Mouse (Mus musculus) liver, postnatal 0 days (tissue): ENCODE measurements at regions not wholly inside any gene's neighbourhood (a gene's known extent, or its start where the extent isn't known, plus 50 kb on each side); places are given as distances from the start of the nearest gene placed in this dataset.

Experiments used
- ATAC-seq: fragments of 200-750 bp; cut with Nextera tagmentation; 2 replicates; pipeline ENCODE4 v1.8.0; 2017; ENCODE audit warnings: mild to moderate bottlenecking, moderate library complexity
- DNase-seq: peaks from one replicate; pipeline ENCODE4 v3.0.0-alpha.2; 2016
- H3K27ac ChIP-seq: fragments of 300-500 bp; sonication (generic); 2 replicates; pipeline ENCODE4 v1.5.1; 2014; ENCODE audit warnings: antibody characterized with exemption, moderate library complexity, mild to moderate bottlenecking, low read depth
- H3K27me3 ChIP-seq: fragments of 300-500 bp; sonication (generic); 2 replicates; pipeline ENCODE4 v1.6.1; 2014; ENCODE audit warnings: low read length, control low read depth, mixed read lengths; ENCODE audit not compliant: insufficient read depth
- H3K36me3 ChIP-seq: fragments of 300-500 bp; sonication (generic); replicated peaks from 2 replicates; pipeline ENCODE4 v1.6.1; 2014; ENCODE audit warnings: mild to moderate bottlenecking, control low read depth, low read length, moderate library complexity, mixed read lengths; ENCODE audit not compliant: insufficient read depth
- H3K4me1 ChIP-seq: fragments of 300-500 bp; sonication (generic); 2 replicates; pipeline ENCODE4 v1.6.1; 2014; ENCODE audit warnings: antibody characterized with exemption, mild to moderate bottlenecking, control low read depth; ENCODE audit not compliant: insufficient read depth
- H3K4me2 ChIP-seq: fragments of 300-500 bp; sonication (generic); 2 replicates; pipeline ENCODE4 v1.6.1; 2014; ENCODE audit warnings: low read depth, mild to moderate bottlenecking, low read length, moderate library complexity, mixed read lengths
- H3K4me3 ChIP-seq: fragments of 300-500 bp; sonication (generic); 2 replicates; pipeline ENCODE4 v1.5.1; 2014; ENCODE audit warnings: low read depth, low read length
- H3K9ac ChIP-seq: fragments of 300-500 bp; sonication (generic); replicated peaks from 2 replicates; pipeline ENCODE4 v1.6.1; 2014; ENCODE audit warnings: mild to moderate bottlenecking, moderate library complexity
- H3K9me3 ChIP-seq: fragments of 300-500 bp; sonication (generic); 2 replicates; pipeline ENCODE4 v1.6.1; 2016; ENCODE audit warnings: mild to moderate bottlenecking, control low read depth, low read length, mixed read lengths
- CTCF ChIP-seq: sonication (generic); IDR thresholded peaks from 2 replicates; pipeline ENCODE4 v1.5.1; 2016; ENCODE audit warnings: antibody characterized with exemption, low read depth
- EP300 ChIP-seq: IDR thresholded peaks from 2 replicates; pipeline ENCODE4 v1.6.1; 2016; ENCODE audit warnings: antibody characterized with exemption, low read depth, mild to moderate bottlenecking
- WGBS: fragments of 180-500 bp; shearing (Covaris S2); extraction: QIAGEN DNeasy Blood & Tissue Kit; methylation state at CpG from one replicate; pipeline ENCODE4 v1.1.7; 2014; ENCODE audit not compliant: insufficient replicate concordance; 5-methylcytosine and 5-hydroxymethylcytosine counted together

- no peak for DNase-seq
- Histone ChIP-seq H3K4me2 (0 out of 2 replicates have a peak overlapping the region, but pooled peaks have one; percentile 32), H3K9ac (no peak overlapping the region), H3K4me1 (no peaks in the 10 kb centered on the region; the same call in 1 of the 2 replicates), H3K9me3 (no peaks in the 10 kb centered on the region), H3K4me3 (no peak overlapping the region), H3K36me3 (no peaks in the 10 kb centered on the region), H3K27me3 (no peaks in the 10 kb centered on the region), H3K27ac (no peak overlapping the region)
- WGBS: 57% methylated on average over 13 of the region's 13 CpGs
- peak; percentile 54 for ATAC-seq
- TF ChIP-seq EP300 (no peak), CTCF (no peak)
Observed at GRCm38 (mm10) chr17:88265291-88265690, 175.2 kb upstream of the Foxn2 start.

GRCm38 (mm10) chr17:88268216-88268615 lies 172.3 kb upstream of the Foxn2 start:
- no peak overlapping the region for H3K27ac ChIP-seq
- no peak for TF ChIP-seq EP300
- no peak for TF ChIP-seq CTCF
- no peaks in the 10 kb centered on the region for H3K9me3 ChIP-seq
- no peaks in the 10 kb centered on the region for H3K36me3 ChIP-seq
- no peak overlapping the region for H3K9ac ChIP-seq
- H3K27me3 ChIP-seq: no peaks in the 10 kb centered on the region
- WGBS: 80% methylated on average over 8 of the region's 8 CpGs
- DNase-seq: no peak
- ATAC-seq: no peak
- H3K4me1 ChIP-seq: no peaks in the 10 kb centered on the region; the same call in 1 of the 2 replicates
- H3K4me3 ChIP-seq: no peak overlapping the region
- H3K4me2 ChIP-seq: no peak overlapping the region

GRCm38 (mm10) chr17:88268802-88269201 lies 171.7 kb upstream of the Foxn2 start:
- ATAC-seq: no peak
- no peak for TF ChIP-seq CTCF
- no peak for TF ChIP-seq EP300

GRCm38 (mm10) chr17:88270896-88271295 lies 169.6 kb upstream of the Foxn2 start:
- Histone ChIP-seq H3K4me3 (no peak overlapping the region), H3K4me2 (no peak overlapping the region), H3K36me3 (no peaks in the 10 kb centered on the region), H3K27me3 (no peaks in the 10 kb centered on the region), H3K9ac (no peak overlapping the region), H3K9me3 (no peaks in the 10 kb centered on the region), H3K27ac (no peak overlapping the region), H3K4me1 (no peaks in the 10 kb centered on the region)
- WGBS: 63% methylated on average over 5 of the region's 5 CpGs
- DNase-seq (no peak), ATAC-seq (no peak)
- TF ChIP-seq CTCF: no peak
- no peak for TF ChIP-seq EP300

More at GRCm38 (mm10) chr17:88268802-88269201, 171.7 kb upstream of the Foxn2 start:
- Histone ChIP-seq H3K4me3 (no peak overlapping the region), H3K9ac (no peak overlapping the region), H3K4me2 (no peak overlapping the region), H3K4me1 (no peaks in the 10 kb centered on the region; the same call in 1 of the 2 replicates), H3K27me3 (no peaks in the 10 kb centered on the region), H3K36me3 (no peaks in the 10 kb centered on the region), H3K27ac (no peak overlapping the region), H3K9me3 (no peaks in the 10 kb centered on the region)
- WGBS: 85% methylated on average over 14 of the region's 14 CpGs
- DNase-seq: no peak

- H3K27ac ChIP-seq: no peak overlapping the region
- no peaks in the 10 kb centered on the region for H3K27me3 ChIP-seq
- 72% methylated on average over 5 of the region's 5 CpGs for WGBS
- H3K9ac ChIP-seq: no peak overlapping the region
- no peak overlapping the region for H3K4me3 ChIP-seq
- no peak for ATAC-seq
- no peaks in the 10 kb centered on the region for H3K9me3 ChIP-seq
- DNase-seq: no peak
- no peak overlapping the region for H3K4me2 ChIP-seq
- TF ChIP-seq CTCF (no peak), EP300 (no peak)
- H3K36me3 ChIP-seq: no peaks in the 10 kb centered on the region
- H3K4me1 ChIP-seq: no peaks in the 10 kb centered on the region
Observed at GRCm38 (mm10) chr17:88272161-88272560, 168.3 kb upstream of the Foxn2 start.

GRCm38 (mm10) chr17:88273520-88273919 lies 167.0 kb upstream of the Foxn2 start:
- H3K36me3 ChIP-seq: no peaks in the 10 kb centered on the region
- no peaks in the 10 kb centered on the region for H3K4me1 ChIP-seq
- 85% methylated on average over 9 of the region's 9 CpGs for WGBS
- DNase-seq (no peak), ATAC-seq (no peak)
- H3K9ac ChIP-seq: no peak overlapping the region
- TF ChIP-seq CTCF (no peak), EP300 (no peak)
- no peaks in the 10 kb centered on the region for H3K27me3 ChIP-seq
- no peaks in the 10 kb centered on the region for H3K9me3 ChIP-seq
- H3K4me2 ChIP-seq: no peak overlapping the region
- H3K4me3 ChIP-seq: no peak overlapping the region
- no peak overlapping the region for H3K27ac ChIP-seq
